Mouse (Mus musculus): Measurements from ENCODE around the gene Dbn1. TPM values are rescaled to one million over a fixed set of nuclear protein-coding genes. Genes with fewer than 3 reads are reported as not detected.

Dbn1 gene
- polyA plus RNA-seq, 1 experiment from 2014 or later, result 158 TPM

- H3K27me3 ChIP-seq, result no peaks in the 10 kb centered on the region
- no peak for TF ChIP-seq CTCF (IDR thresholded peaks at IDR 0.05)
- ChIA-PET POLR2A (interaction anchor here (1.1 to 1.4 kb wide), 2 partner anchors 9 to 18 kb away, joined by 3 to 4 read pairs; no protein-coding TSS in a partner anchor), CTCF (interaction anchor here (1.1 to 2.4 kb wide), 2 partner anchors 59 to 72 kb away, joined by 3 to 9 read pairs; no protein-coding TSS in a partner anchor)
- no peak for DNase-seq (ENCODE audit: low read depth, low spot score)
- in situ Hi-C loops (cut with MboI; ENCODE audit: low pct_unique_long_range_greater_than_20kb), result no loop called here
- no peak for ATAC-seq
These were observed 24.4 kb downstream of the Dbn1 start for GRCm38 (mm10) chr13:55463399-55464026.

- no peak for TF ChIP-seq CTCF (IDR thresholded peaks at IDR 0.05)
- DNase-seq (ENCODE audit: low read depth, low spot score), result no peak
- in situ Hi-C loops (cut with MboI; ENCODE audit: low pct_unique_long_range_greater_than_20kb), result no loop called here
- POLR2A ChIA-PET, result interaction anchor here (1.4 kb wide), 1 partner anchor 17 kb away, joined by 4 read pairs; no protein-coding TSS in a partner anchor
- H3K27me3 ChIP-seq, result no peaks in the 10 kb centered on the region
- CTCF ChIA-PET, result interaction anchor here (1.1 to 2.4 kb wide), 2 partner anchors 58 to 72 kb away, joined by 3 to 9 read pairs; no protein-coding TSS in a partner anchor
- ATAC-seq, result no peak
These were observed 24.9 kb downstream of the Dbn1 start for GRCm38 (mm10) chr13:55462965-55463364.

GRCm38 (mm10) chr13:55451785-55452549, 35.9 kb downstream of the Dbn1 start:
- ChIA-PET POLR2A (no interaction called here), CTCF (no interaction called here)
- ATAC-seq (no peak), DNase-seq (ENCODE audit: low read depth, low spot score) (no peak)
- in situ Hi-C loops (cut with MboI; ENCODE audit: low pct_unique_long_range_greater_than_20kb), result no loop called here
- no peaks in the 10 kb centered on the region for H3K27me3 ChIP-seq
- TF ChIP-seq CTCF (IDR thresholded peaks at IDR 0.05), result no peak

- in situ Hi-C loops (cut with MboI; ENCODE audit: low pct_unique_long_range_greater_than_20kb), result no loop called here
- ATAC-seq, result no peak
- H3K27me3 ChIP-seq, result no peaks in the 10 kb centered on the region
- ChIA-PET POLR2A (interaction anchor here (1.1 kb wide), 1 partner anchor 14 kb away, joined by 3 read pairs; no protein-coding TSS in a partner anchor), CTCF (no interaction called here)
- DNase-seq (ENCODE audit: low read depth, low spot score), result no peak
- no peak for TF ChIP-seq CTCF (IDR thresholded peaks at IDR 0.05)
These were observed 36.6 kb downstream of the Dbn1 start for GRCm38 (mm10) chr13:55451296-55451695.

GRCm38 (mm10) chr13:55450511-55450980, 37.4 kb downstream of the Dbn1 start:
- H3K27me3 ChIP-seq, result no peaks in the 10 kb centered on the region
- POLR2A ChIA-PET, result interaction anchor here (1.1 kb wide), 1 partner anchor 15 kb away, joined by 3 read pairs; no protein-coding TSS in a partner anchor
- CTCF ChIA-PET, result interaction anchor here (0.7 kb wide), 1 partner anchor 67 kb away, joined by 3 read pairs; no protein-coding TSS in a partner anchor
- in situ Hi-C loops (cut with MboI; ENCODE audit: low pct_unique_long_range_greater_than_20kb), result no loop called here
- DNase-seq (ENCODE audit: low read depth, low spot score), result no peak
- ATAC-seq, result no peak
- TF ChIP-seq CTCF (IDR thresholded peaks at IDR 0.05), result no peak

- POLR2A ChIA-PET, result no interaction called here
- H3K27me3 ChIP-seq, result no peaks in the 10 kb centered on the region
- TF ChIP-seq CTCF (IDR thresholded peaks at IDR 0.05), result no peak
- ATAC-seq (no peak), DNase-seq (ENCODE audit: low read depth, low spot score) (no peak)
- in situ Hi-C loops (cut with MboI; ENCODE audit: low pct_unique_long_range_greater_than_20kb), result no loop called here
- CTCF ChIA-PET, result no interaction called here
These were observed 38.1 kb downstream of the Dbn1 start for GRCm38 (mm10) chr13:55449679-55450441.

GRCm38 (mm10) chr13:55449205-55449604, 38.7 kb downstream of the Dbn1 start:
- POLR2A ChIA-PET, result no interaction called here
- no peaks in the 10 kb centered on the region for H3K27me3 ChIP-seq
- DNase-seq (ENCODE audit: low read depth, low spot score), result no peak
- CTCF ChIA-PET, result no interaction called here
- TF ChIP-seq CTCF (IDR thresholded peaks at IDR 0.05), result no peak
- in situ Hi-C loops (cut with MboI; ENCODE audit: low pct_unique_long_range_greater_than_20kb), result no loop called here
- ATAC-seq, result no peak

GRCm38 (mm10) chr13:55448131-55448530, 39.8 kb downstream of the Dbn1 start:
- DNase-seq (ENCODE audit: low read depth, low spot score), result no peak
- POLR2A ChIA-PET, result interaction anchor here (0.7 kb wide), 1 partner anchor 35 kb away, joined by 3 read pairs; no protein-coding TSS in a partner anchor
- in situ Hi-C loops (cut with MboI; ENCODE audit: low pct_unique_long_range_greater_than_20kb), result no loop called here

GRCm38 (mm10) chr13:55447543-55447943, 40.4 kb downstream of the Dbn1 start:
- no peak for DNase-seq (ENCODE audit: low read depth, low spot score)
- H3K27me3 ChIP-seq, result no peaks in the 10 kb centered on the region
- CTCF ChIA-PET, result no interaction called here
- in situ Hi-C loops (cut with MboI; ENCODE audit: low pct_unique_long_range_greater_than_20kb), result no loop called here
- no peak for TF ChIP-seq CTCF (IDR thresholded peaks at IDR 0.05)
- ATAC-seq, result no peak
- POLR2A ChIA-PET, result interaction anchor here (0.7 kb wide), 1 partner anchor 36 kb away, joined by 3 read pairs; no protein-coding TSS in a partner anchor

More at GRCm38 (mm10) chr13:55448131-55448530, 39.8 kb downstream of the Dbn1 start:
- no peak for ATAC-seq
- no peaks in the 10 kb centered on the region for H3K27me3 ChIP-seq
- TF ChIP-seq CTCF (IDR thresholded peaks at IDR 0.05), result no peak
- CTCF ChIA-PET, result no interaction called here

GRCm38 (mm10) chr13:55446483-55447105, 41.3 kb downstream of the Dbn1 start:
- ATAC-seq, result no peak
- ChIA-PET POLR2A (interaction anchor here (1.7 to 2.8 kb wide), 2 partner anchors 17 to 19 kb away, joined by 4 to 9 read pairs; partner anchors contain the start of gene Prr7), CTCF (interaction anchor here (0.9 kb wide), 1 partner anchor 67 kb away, joined by 3 read pairs; the partner anchor contains the start of gene Pdlim7)
- no peak for TF ChIP-seq CTCF (IDR thresholded peaks at IDR 0.05)
- no peak for DNase-seq (ENCODE audit: low read depth, low spot score)
- no peaks in the 10 kb centered on the region for H3K27me3 ChIP-seq
- in situ Hi-C loops (cut with MboI; ENCODE audit: low pct_unique_long_range_greater_than_20kb), result no loop called here

Measured in Patski (cell line).